ENCODE assay signal across 16 mouse cellular contexts in the genomic region with DNA sequence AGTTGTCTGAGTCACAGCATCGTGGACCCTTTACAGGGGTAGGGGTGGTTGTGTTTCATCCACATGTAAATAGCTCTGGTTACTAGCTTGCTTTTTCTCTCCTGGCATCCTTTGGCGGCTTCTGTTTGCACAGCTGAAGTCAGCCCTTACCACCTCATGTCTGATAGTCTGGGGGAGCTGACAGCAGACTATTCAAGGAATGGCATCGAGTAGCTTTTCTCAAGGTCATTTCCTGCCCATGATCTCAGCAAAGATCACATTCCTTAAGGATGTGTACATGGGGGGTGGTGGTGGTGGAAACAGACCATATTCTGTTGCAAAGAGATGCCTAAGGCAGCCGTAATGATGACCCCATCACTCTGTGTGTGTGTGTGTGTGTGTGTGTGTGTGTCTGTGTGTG.
DNase-seq lines count a peak whose midpoint lies in the region; ATAC-seq lines count a peak whose summit lies in the region.
"Had no signal": no experiment of that assay in that cellular context is flagged by ENCODE, and none has a peak within 500 bp of the region (broad histone marks: within the 10 kb centered on the region; RNA-seq: fewer than 3 reads in every experiment).

No protein-coding gene starts in this region.

- 18% methylated on average over 4 of the region's 4 CpGs for WGBS in kidney, embryonic 16.5 days

- H3K36me3 ChIP-seq in kidney, embryonic 16.5 days (ENCODE audit: insufficient read depth, low read length), result no peaks in the 10 kb centered on the region
- H3K36me3 ChIP-seq: embryonic facial prominence, embryonic 13.5 days; limb, embryonic 15.5 days; stomach, embryonic 15.5 days had no signal

- no peak overlapping the region for H3K4me3 ChIP-seq in kidney, embryonic 16.5 days (ENCODE audit: low read length)
- H3K4me3 ChIP-seq: embryonic facial prominence, embryonic 13.5 days; limb, embryonic 15.5 days; stomach, embryonic 15.5 days had no signal

- no peaks in the 10 kb centered on the region for H3K9me3 ChIP-seq in kidney, embryonic 16.5 days (ENCODE audit: low read length)
- H3K9me3 ChIP-seq: embryonic facial prominence, embryonic 13.5 days; limb, embryonic 15.5 days; stomach, embryonic 15.5 days had no signal

- H3K27ac ChIP-seq in kidney, embryonic 16.5 days (ENCODE audit: low read length), result peak overlapping the region; percentile 60; the same call in 1 of the 2 replicates
- H3K27ac ChIP-seq: embryonic facial prominence, embryonic 13.5 days; limb, embryonic 15.5 days; stomach, embryonic 15.5 days had no signal

- H3K9ac ChIP-seq in kidney, embryonic 16.5 days (replicated peaks; ENCODE audit: low read length), result no peak overlapping the region
- H3K9ac ChIP-seq: embryonic facial prominence, embryonic 13.5 days; limb, embryonic 15.5 days; stomach, embryonic 15.5 days had no signal

- ATAC-seq in kidney, embryonic 16.5 days (ENCODE audit: low FRiP score, low TSS enrichment), result peak; percentile 70
- ATAC-seq: activated CD4-positive, CD25-positive, alpha-beta regulatory T cell, adult 4 months had no signal

- H3K4me2 ChIP-seq in kidney, embryonic 16.5 days (replicated peaks; ENCODE audit: low read depth, low read length), result no peak overlapping the region
- H3K4me2 ChIP-seq: embryonic facial prominence, embryonic 13.5 days; limb, embryonic 15.5 days; stomach, embryonic 15.5 days had no signal

- peaks cover 7% of the 10 kb centered on the region for H3K4me1 ChIP-seq in kidney, embryonic 16.5 days (ENCODE audit: insufficient read depth, low read length)

- DNase-seq in kidney, adult 8-10 months, result no peak
- DNase-seq in ZHBTc4 (ENCODE audit: low read depth, low spot score), result peak; percentile 35
- peak; percentile 64 for DNase-seq in fibroblast of lung, adult 2 months (ENCODE audit: low read depth)
- peak; percentile 33 to 60 for DNase-seq in lung, postnatal 4 days
- no peak for DNase-seq in adrenal gland, adult 2 months
- DNase-seq in frontal cortex, postnatal 10 days (ENCODE audit: low spot score in 2 of 2), result no peak
- DNase-seq: cerebellum, adult 2 months; kidney, adult 9 months; layer of hippocampus, postnatal 36 days; right cerebral cortex, postnatal 4 days; thymus, postnatal 4 days had no signal

- no peaks in the 10 kb centered on the region for H3K27me3 ChIP-seq in kidney, embryonic 16.5 days (ENCODE audit: insufficient read depth, low read length)
- H3K27me3 ChIP-seq: embryonic facial prominence, embryonic 13.5 days; limb, embryonic 15.5 days; stomach, embryonic 15.5 days had no signal

Comparison
In these comparisons a context has a peak if more than half of its experiments do, and no peak if none do; other contexts are left out.
1. DNase-seq: peak in ZHBTc4 (single experiment), fibroblast of lung, adult 2 months (single experiment) and lung, postnatal 4 days (2 of 2); none in kidney, adult 8-10 months (0 of 2), adrenal gland, adult 2 months (single experiment) and frontal cortex, postnatal 10 days (0 of 2).